Mouse (Mus musculus): Measurements from ENCODE around the gene Lamb3. TPM values are rescaled to one million over a fixed set of nuclear protein-coding genes. Genes with fewer than 3 reads are reported as not detected.
A peak's percentile ranks its signal among the peaks of the same experiment; 100 is the strongest.

The Lamb3 gene
- total and polyA plus RNA-seq, 2 experiments, result 1.6 to 2.0 TPM

- whole genome bisulfite sequencing, result 84% methylated on average over 7 of the region's 7 CpGs
- H3K4me1 ChIP-seq (ENCODE audit: control insufficient read depth, insufficient read depth, low read length), result peaks cover 15% of the 10 kb centered on the region
- H3K9ac ChIP-seq (ENCODE audit: low read depth, low read length), result no peak overlapping the region
- H3K4me3 ChIP-seq (ENCODE audit: insufficient read depth, low read depth, low read length), result no peak overlapping the region
- DNase-seq (ENCODE audit: extremely low read depth, low read depth, low spot score), result no peak
- H3K36me3 ChIP-seq (ENCODE audit: control insufficient read depth, insufficient read depth, low read length), result no peaks in the 10 kb centered on the region
- H3K79me2 ChIP-seq (ENCODE audit: control insufficient read depth, insufficient read depth, low read length), result no peaks in the 10 kb centered on the region
- no peak for TF ChIP-seq POLR2A (IDR thresholded peaks at IDR 0.05; ENCODE audit: extremely low read depth, insufficient read depth, low read length)
- no peak for TF ChIP-seq CTCF (IDR thresholded peaks at IDR 0.05; ENCODE audit: low read depth, low read length)
- no peak overlapping the region for H3K27ac ChIP-seq (replicated peaks; ENCODE audit: insufficient read depth, low read depth, low read length)
- H3K27me3 ChIP-seq (ENCODE audit: control insufficient read depth, insufficient read depth, low read length), result no peaks in the 10 kb centered on the region
Measured at GRCm38 (mm10) chr1:193330626-193331025, 123.1 kb downstream of the Lamb3 start.

GRCm38 (mm10) chr1:193332018-193332417, 124.5 kb downstream of the Lamb3 start:
- Histone ChIP-seq H3K9ac (ENCODE audit: low read depth, low read length) (no peak overlapping the region), H3K36me3 (ENCODE audit: control insufficient read depth, insufficient read depth, low read length) (no peaks in the 10 kb centered on the region), H3K27me3 (ENCODE audit: control insufficient read depth, insufficient read depth, low read length) (no peaks in the 10 kb centered on the region), H3K4me1 (ENCODE audit: control insufficient read depth, insufficient read depth, low read length) (peaks cover 10% of the 10 kb centered on the region), H3K4me3 (ENCODE audit: insufficient read depth, low read depth, low read length) (no peak overlapping the region), H3K27ac (replicated peaks; ENCODE audit: insufficient read depth, low read depth, low read length) (no peak overlapping the region), H3K79me2 (ENCODE audit: control insufficient read depth, insufficient read depth, low read length) (no peaks in the 10 kb centered on the region)
- TF ChIP-seq POLR2A (IDR thresholded peaks at IDR 0.05; ENCODE audit: extremely low read depth, insufficient read depth, low read length) (no peak), CTCF (IDR thresholded peaks at IDR 0.05; ENCODE audit: low read depth, low read length) (no peak)
- no peak for DNase-seq (ENCODE audit: extremely low read depth, low read depth, low spot score)
- 79% methylated on average over 13 of the region's 13 CpGs for WGBS

GRCm38 (mm10) chr1:193332671-193333070, 125.2 kb downstream of the Lamb3 start:
- no peaks in the 10 kb centered on the region for H3K36me3 ChIP-seq (ENCODE audit: control insufficient read depth, insufficient read depth, low read length)
- H3K27ac ChIP-seq (replicated peaks; ENCODE audit: insufficient read depth, low read depth, low read length), result no peak overlapping the region
- no peaks in the 10 kb centered on the region for H3K27me3 ChIP-seq (ENCODE audit: control insufficient read depth, insufficient read depth, low read length)
- WGBS, result 83% methylated on average over 1 of the region's 1 CpGs
- no peaks in the 10 kb centered on the region for H3K79me2 ChIP-seq (ENCODE audit: control insufficient read depth, insufficient read depth, low read length)
- H3K4me3 ChIP-seq (ENCODE audit: insufficient read depth, low read depth, low read length), result no peak overlapping the region
- peaks cover 5% of the 10 kb centered on the region; the same call in 1 of the 2 replicates for H3K4me1 ChIP-seq (ENCODE audit: control insufficient read depth, insufficient read depth, low read length)
- H3K9ac ChIP-seq (ENCODE audit: low read depth, low read length), result no peak overlapping the region
- DNase-seq (ENCODE audit: extremely low read depth, low read depth, low spot score), result no peak
- TF ChIP-seq CTCF (IDR thresholded peaks at IDR 0.05; ENCODE audit: low read depth, low read length) (no peak), POLR2A (IDR thresholded peaks at IDR 0.05; ENCODE audit: extremely low read depth, insufficient read depth, low read length) (no peak)

GRCm38 (mm10) chr1:193333776-193334175, 126.3 kb downstream of the Lamb3 start:
- Histone ChIP-seq H3K4me3 (ENCODE audit: insufficient read depth, low read depth, low read length) (no peak overlapping the region), H3K36me3 (ENCODE audit: control insufficient read depth, insufficient read depth, low read length) (no peaks in the 10 kb centered on the region), H3K27ac (replicated peaks; ENCODE audit: insufficient read depth, low read depth, low read length) (no peak overlapping the region), H3K4me1 (ENCODE audit: control insufficient read depth, insufficient read depth, low read length) (no peaks in the 10 kb centered on the region), H3K9ac (ENCODE audit: low read depth, low read length) (no peak overlapping the region), H3K79me2 (ENCODE audit: control insufficient read depth, insufficient read depth, low read length) (no peaks in the 10 kb centered on the region), H3K27me3 (ENCODE audit: control insufficient read depth, insufficient read depth, low read length) (no peaks in the 10 kb centered on the region)
- TF ChIP-seq POLR2A (IDR thresholded peaks at IDR 0.05; ENCODE audit: extremely low read depth, insufficient read depth, low read length) (no peak), CTCF (IDR thresholded peaks at IDR 0.05; ENCODE audit: low read depth, low read length) (no peak)
- WGBS, result 95% methylated on average over 3 of the region's 3 CpGs
- DNase-seq (ENCODE audit: extremely low read depth, low read depth, low spot score), result no peak

DNA sequence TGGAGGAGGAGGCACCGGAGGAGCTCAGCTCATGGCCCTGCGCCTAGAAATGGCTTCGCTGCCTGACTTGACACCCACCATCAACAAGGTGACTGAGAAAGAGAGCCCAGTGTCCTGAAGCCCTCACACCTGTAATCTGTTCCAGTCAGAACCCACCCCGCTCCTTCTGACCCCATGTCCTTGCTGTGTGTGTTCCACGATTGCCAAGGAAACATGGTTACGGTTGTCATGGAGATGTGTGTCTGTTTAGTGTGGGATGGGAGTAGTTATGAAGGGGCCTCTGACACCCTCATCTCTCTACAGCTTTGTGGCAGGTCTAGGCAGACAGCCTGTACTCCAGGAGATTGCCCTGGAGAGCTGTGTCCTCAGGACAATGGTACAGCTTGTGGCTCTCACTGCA, 127.0 kb downstream of the Lamb3 start:
- Histone ChIP-seq H3K27ac (replicated peaks; ENCODE audit: insufficient read depth, low read depth, low read length) (no peak overlapping the region), H3K9ac (ENCODE audit: low read depth, low read length) (no peak overlapping the region), H3K4me3 (ENCODE audit: insufficient read depth, low read depth, low read length) (no peak overlapping the region), H3K79me2 (ENCODE audit: control insufficient read depth, insufficient read depth, low read length) (no peaks in the 10 kb centered on the region), H3K27me3 (ENCODE audit: control insufficient read depth, insufficient read depth, low read length) (no peaks in the 10 kb centered on the region), H3K4me1 (ENCODE audit: control insufficient read depth, insufficient read depth, low read length) (no peaks in the 10 kb centered on the region), H3K36me3 (ENCODE audit: control insufficient read depth, insufficient read depth, low read length) (no peaks in the 10 kb centered on the region)
- no peak for DNase-seq (ENCODE audit: extremely low read depth, low read depth, low spot score)
- WGBS, result 93% methylated on average over 6 of the region's 6 CpGs
- TF ChIP-seq CTCF (IDR thresholded peaks at IDR 0.05; ENCODE audit: low read depth, low read length), result no peak
- TF ChIP-seq POLR2A (IDR thresholded peaks at IDR 0.05; ENCODE audit: extremely low read depth, insufficient read depth, low read length), result no peak

DNA sequence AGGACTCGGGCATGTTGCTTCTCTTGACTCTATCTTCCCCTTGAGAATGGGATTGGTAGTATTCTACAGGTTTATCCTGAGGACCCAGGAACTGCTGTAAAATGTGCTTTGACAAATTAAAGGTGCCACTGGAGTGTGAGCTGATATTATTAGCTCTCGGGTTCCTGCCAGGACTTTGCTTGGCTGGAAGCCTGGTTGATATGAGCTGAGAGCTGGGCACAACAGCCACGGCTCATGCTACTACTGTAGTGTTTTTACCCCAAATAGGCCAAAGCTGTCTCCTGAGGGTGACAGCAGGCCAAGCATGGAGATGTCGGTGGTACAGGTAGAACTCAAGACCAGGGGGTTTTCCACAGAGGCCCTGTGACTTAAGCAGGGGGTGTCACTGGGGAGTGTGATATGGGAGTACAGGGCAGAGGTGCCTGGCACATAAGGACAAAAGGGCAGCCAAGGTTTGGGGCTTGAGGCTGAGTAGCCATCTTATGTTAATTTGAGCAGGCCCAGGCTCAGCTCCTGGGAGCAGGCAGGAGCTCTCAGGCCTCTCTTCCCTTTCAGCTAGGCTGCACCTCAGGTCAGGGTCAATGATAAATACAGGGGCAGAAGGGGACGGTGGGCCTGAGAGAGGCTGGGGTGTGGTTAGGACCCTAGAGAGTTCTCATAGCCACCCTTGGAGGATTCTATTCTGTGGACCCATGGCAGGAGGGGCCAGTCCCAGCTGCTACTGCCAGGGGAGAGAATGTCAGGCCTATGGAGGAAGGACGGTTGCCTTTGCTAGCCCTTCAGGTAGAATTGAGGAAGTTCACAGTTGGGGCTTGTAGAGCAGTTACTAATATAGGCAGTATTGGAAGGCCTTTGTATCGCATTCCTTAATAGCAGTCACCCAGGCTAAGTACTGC, 128.9 kb downstream of the Lamb3 start:
- 75% methylated on average over 7 of the region's 7 CpGs for WGBS
- peak; percentile 32 for DNase-seq (ENCODE audit: extremely low read depth, low read depth, low spot score)
- no peaks in the 10 kb centered on the region for H3K27me3 ChIP-seq (ENCODE audit: control insufficient read depth, insufficient read depth, low read length)
- no peak overlapping the region for H3K9ac ChIP-seq (ENCODE audit: low read depth, low read length)
- H3K4me3 ChIP-seq (ENCODE audit: insufficient read depth, low read depth, low read length), result no peak overlapping the region
- no peaks in the 10 kb centered on the region for H3K79me2 ChIP-seq (ENCODE audit: control insufficient read depth, insufficient read depth, low read length)
- TF ChIP-seq CTCF (IDR thresholded peaks at IDR 0.05; ENCODE audit: low read depth, low read length), result no peak
- no peak for TF ChIP-seq POLR2A (IDR thresholded peaks at IDR 0.05; ENCODE audit: extremely low read depth, insufficient read depth, low read length)
- H3K4me1 ChIP-seq (ENCODE audit: control insufficient read depth, insufficient read depth, low read length), result no peaks in the 10 kb centered on the region
- H3K36me3 ChIP-seq (ENCODE audit: control insufficient read depth, insufficient read depth, low read length), result no peaks in the 10 kb centered on the region
- no peak overlapping the region for H3K27ac ChIP-seq (replicated peaks; ENCODE audit: insufficient read depth, low read depth, low read length)

Measured in liver, adult 2 months (tissue).